Mouse (Mus musculus) spleen, adult 18-20 months (tissue): ENCODE measurements around the gene Ecsit.

ENCODE experiments used
- DNase-seq, 2 experiments: peaks; one replicate each; pipeline ENCODE4 v3.0.0; 2022; ENCODE audit warnings: mixed read lengths in 2 of 2

Ecsit gene

DNA sequence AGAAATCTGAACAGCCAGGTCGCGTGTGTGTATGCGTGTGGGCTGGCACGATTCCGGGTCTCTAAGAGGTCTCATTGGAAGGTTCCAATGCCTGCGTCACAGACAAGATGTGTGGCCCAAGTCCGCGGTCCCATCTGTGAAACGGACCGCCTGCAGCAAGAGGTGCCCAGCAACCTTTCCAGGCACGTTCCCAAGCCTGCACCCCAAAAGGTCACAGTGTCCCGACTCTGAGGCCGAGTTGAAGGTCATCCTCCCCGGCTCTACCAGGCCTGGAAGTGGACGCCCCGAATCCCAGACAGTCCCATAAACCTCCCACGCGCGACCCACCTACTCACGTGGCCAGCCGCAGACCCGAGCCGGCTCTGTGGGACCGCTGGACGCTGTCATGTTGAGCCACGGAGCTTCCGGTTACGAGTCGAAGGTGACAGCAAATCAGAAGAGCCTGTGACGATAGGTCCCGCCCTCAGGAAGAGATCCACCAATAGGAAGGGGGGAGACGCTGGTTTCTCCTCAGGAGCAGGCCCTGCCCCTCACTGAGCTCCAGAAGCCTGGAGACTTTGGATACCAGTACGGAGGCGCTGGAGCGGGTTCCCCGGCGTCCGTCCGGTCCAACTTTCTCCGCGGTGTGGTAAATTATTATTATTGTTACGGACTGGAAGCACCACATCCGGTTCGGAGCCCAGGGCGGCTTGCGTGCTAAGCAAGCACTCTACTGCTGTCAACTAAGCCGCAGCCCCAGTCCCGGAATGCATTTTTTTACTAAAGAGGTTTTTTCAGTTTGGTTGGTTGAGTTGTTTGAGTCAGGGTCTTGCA, at the start of gene Ecsit:
Ecsit (minus strand) TSS at position 417 of the 813 bp plus-strand sequence.
- peak; percentile 81 to 86 for DNase-seq

DNA sequence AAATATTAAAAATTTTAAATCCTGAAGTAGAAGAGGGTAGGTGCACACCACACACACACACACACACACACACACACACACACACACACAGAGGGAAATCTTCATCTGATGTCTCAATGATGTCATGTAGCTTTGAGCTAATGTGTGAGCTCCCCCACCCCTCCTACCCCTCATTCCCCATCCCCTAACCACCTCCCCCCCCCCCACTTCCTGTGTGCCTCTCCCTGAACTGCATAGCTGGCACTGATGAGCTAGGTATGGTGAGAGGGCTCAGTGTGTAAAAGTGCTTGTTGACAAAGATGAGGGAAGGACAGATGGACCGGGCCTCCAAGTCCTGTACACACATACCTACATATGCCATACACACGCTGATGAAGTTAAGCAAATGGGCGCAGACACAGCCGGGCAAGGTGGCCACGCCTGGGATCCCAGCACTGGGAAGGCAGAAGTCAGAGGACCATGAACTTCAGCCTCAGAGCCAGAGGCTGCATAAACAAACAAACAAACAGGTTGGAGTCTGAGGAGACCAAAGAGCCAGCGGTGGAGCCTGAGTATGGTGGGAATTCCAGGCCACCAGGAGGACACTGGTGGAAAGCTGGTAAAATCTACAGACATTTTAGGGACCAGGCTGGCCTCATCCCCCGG, 49.1 kb upstream of the Ecsit start:
- no peak for DNase-seq

DNA sequence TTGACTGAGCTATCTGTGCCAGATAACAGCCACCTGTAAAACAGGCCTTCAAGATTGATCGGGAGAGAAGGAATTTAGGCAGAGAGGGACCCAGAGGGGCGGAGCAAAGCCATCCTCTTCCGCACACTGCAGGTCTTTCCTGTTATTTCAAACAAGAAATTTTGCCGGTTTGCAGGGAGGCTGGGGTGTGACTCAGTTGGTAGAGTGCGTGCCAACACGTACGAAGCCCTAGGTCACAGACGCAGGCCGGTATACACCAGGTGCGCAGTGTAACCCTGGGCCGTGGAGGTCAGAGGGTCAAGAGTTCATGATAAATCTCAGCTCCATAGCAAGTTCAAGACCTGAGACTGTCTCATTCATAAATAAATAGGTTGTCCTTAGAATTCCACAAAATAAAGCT, 47.0 kb upstream of the Ecsit start:
- DNase-seq: no peak

DNA sequence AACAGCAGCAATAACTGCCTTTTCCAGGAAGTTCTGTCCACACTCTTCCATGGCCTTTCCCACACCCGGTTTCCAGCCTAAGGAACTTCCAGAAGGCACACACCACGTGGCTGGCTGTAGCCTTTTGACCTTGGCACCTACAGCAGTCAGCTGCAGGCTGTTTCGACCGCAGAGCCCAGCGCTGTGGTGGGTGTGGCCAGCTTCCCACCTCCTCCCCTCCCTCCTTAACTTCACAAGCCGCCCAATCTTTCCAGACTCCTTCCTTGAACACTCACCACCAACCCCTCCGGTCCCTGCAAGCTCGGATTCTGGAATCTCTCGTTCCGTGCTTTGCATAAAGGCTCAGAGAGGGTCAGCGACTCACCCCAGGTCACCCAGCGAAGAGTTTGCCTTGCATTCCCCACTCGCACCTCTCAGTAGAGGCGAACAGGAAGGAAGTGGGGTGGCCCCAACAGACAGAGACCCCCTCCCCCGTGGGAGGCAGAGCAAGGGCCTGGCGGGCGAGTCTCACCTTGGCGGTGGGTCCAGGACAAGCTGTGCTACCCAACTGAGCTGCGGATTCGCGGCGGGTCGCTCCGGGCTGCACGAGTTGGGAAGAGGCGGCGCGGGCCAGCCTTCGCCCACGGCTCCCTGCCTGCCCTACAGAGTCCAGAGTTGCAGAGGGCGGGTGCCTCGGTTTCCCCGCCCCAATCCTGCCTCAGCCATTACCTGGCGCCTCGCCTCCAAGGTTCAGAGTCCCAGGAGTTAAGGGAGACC, 46.2 kb upstream of the Ecsit start:
- DNase-seq: peak; percentile 73 to 76

DNA sequence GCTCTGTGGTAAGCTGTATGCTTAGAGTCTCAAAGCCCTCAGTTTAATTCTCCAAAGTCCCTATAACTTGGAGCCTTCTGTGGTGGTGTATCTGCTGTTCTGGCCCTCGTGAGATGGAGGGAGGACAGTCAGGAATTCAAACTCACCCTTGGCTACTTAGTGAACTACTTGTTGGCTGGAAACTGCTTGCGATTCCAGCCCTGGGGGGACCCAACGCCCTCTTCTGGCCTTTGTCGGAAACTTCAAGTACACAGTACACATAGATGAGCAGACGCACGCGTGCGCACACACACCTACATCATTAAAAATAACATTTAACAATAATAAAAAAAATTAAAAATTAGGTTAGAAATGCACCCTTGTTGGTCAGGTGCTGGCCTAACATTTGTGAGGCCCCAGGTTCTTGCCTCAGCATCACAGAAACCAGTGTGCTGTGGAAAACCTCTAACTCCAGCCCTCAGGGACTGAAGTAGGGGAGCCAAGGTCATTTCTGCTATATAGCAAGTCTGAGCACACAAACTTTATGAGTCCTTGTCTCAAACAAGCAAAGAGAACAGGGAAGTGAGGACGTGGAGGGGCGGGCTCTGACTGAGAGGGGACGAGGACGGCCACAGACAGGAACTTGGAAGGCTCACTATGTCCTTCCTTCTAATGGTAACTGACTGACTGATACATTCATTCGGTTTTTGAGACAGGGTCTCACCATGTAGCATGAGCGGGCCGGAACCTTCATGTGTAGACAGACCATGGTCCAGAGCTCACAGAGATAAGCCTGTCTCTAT, 40.2 kb upstream of the Ecsit start:
- DNase-seq: peak; percentile 51 to 53

DNA sequence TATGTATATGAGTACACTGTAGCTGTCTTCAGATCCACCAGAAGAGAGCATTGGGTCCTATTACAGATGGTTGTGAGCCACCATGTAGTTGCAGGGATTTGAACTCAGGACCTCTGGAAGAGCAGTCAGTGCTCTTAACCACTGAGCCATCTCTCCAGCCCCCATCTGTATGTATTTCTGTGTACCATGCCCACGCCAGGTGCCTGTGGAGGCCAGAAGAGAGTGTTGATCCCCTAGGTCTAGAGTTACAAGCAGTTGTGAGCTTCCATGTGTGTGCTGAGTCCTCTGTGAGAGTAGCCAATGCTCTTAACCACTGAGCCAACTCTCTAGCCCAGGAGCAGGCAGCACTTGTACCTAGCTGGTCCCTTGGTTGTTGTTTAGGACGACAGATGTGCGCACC, 38.9 kb upstream of the Ecsit start:
- DNase-seq: no peak

DNA sequence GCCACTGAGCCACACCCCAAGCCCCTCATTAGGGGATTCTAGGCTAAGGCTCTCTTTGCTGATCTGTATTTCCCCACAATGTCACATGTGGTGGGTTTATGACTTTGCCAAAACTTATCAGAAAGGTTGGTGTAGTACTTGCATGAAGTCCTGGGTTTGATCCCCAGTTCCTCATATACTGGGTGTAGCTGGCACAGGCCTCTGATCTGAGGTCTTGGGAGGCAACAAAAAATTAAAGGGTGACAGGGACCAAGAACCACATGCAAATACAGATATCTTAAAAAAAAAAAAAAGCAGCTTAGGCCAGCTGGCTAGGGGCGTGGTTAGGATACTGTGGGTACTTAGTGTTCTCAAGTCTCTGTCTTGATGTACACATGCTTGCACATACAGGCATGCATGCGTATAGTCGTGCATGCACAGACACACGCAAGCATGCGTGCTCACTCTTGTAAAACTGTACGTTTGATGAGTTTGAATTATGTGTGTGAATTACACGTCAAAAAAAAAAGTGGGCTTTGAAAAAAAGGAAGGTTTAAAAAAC, 37.9 kb upstream of the Ecsit start:
- peak; percentile 59 to 63 for DNase-seq

DNA sequence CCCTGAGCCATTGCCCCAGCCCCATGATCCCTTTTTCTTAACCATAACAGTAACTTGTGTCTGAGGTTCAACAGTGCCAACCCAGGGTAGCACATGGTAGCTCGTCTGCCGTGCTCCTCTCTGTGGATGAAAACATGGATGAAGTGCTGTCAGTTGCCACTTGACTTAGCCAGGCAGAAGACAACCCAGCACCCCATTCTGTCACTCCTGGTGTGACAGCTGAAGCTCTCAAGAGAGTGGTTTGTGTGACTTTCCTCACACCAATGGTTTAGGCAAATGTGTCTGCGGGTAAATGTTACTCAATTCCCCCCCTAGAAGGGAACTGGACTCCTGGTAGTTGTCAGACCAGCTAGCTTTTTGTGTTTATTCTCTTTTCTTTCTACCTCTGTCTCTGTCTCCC, 36.8 kb upstream of the Ecsit start:
- peak; percentile 51 for DNase-seq

DNA sequence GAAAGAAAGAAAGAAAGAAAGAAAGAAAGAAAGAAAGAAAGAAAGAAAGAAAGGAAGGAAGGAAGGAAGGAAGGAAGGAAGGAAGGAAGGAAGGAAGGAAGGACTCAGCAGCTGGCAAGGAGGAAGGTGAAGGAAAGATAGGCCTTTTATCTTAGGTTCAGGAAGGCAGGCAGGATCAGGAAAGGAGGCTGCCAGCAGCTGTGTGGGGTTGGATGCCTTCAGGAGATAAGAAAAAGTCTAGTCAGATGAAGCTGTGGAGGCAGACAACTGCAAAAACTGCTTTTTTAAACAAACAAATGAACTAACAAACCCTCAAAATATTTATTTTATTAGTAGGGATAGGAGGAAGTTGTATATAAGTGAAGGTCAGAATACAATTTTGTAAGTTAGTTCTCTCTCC, 36.3 kb upstream of the Ecsit start:
- no peak for DNase-seq

DNA sequence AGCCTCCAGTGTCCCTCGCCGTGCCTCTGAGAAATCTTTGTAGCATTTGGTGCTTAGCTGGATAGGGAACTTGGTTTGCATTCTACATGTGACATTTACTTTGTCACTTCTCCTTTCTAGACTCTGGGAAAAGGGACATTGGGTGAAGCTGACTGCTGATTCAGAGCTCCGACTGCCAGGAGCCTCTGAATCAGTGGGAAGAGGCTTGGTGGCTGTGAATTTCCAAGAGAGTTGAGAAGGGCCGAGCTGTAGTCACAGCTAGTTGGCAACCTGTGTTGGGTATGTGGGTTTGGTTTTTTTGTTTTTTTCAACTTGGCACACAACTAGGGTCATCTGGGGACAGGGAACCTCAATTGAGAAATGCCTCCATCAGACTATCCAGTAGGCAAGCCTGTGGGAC, 34.3 kb upstream of the Ecsit start:
- no peak for DNase-seq

DNA sequence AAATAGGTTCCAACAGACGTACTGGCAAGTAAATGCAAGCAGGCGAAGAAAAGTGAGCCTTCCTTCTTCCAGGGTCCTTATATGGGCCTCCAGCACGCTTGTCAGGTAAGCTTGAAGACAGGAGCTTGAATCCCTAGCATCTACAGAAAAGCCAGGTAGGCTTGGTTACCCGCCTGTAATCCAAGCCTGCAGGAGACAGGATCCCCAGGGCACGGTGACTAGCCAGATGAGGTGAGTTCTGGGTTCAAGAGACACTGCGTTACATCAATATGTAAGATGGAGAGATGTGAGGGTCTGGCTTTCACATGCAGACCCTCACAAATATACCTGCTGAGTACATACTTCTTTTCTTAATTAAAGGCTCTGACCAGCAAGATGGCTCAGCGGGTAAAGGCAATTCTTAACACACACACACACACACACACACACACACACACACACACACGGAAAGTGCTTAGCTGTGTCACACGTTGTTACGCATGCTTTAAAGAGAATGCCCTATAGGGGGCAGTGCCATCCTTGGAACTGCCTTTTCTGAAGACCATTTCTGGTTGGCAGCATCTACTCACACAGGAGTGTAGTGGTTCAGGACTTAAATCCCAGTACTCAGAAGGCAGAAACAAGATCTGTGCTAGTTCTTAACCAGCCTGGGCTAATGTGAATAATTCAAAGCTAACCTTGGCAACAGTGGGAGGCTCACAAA, 32.7 kb upstream of the Ecsit start:
- peak; percentile 31 to 68 for DNase-seq

DNA sequence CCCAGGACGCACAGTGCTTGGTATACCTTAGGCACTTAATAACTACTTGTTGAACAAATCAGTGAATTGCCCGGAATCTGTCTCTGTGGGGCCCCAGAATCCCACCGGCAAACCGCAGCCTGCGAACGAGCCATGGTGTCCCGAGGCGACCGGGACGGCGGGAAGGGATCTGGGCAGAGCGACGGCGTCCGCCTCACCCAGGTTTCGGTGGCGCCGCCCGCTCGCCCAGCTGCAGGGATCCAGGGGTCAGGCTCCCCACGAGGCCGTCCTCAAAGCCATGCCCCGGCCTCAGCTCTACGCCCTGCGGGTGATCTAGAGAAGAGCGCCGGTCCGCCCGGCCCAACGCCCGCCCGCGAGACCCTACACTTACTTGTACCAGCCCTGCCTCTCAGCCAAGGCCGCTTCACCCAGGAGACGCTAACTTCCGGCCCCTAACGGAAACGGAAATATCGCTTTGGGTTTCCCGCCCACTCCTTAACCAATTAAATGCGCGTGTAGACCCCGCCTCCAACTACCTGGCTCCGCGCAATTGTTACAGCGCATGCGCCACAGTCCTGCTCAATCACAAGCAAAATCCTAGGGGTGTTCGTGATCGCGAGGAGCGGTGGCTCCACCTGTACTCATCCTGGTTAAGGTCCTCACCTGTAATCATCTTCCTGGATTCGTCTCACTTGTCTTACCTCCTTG, 31.6 kb upstream of the Ecsit start, which contains the start of gene Elof1:
Elof1 (minus strand) TSS at position 433 of the 687 bp plus-strand sequence.
- DNase-seq: peak; percentile 85 to 89

DNA sequence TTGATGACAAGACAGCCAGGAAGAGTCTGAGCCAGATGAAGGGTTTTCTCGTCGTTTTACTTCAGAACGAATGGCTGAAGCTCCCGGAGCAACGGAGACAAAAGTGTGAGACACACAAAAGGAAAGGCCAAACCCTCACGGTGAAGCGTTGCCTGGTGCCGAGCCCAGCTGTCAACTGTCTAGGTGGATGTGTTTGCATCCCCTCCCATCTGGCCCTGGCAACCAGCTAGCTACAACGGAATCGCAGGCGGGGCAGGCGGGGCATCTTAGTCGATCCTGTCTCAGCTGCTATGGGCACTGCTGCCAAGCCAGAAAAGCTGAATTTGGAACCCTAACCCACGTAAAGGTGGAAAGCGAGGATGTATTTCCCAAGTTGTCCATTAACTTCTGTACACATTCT, 30.8 kb upstream of the Ecsit start:
- DNase-seq: no peak

DNA sequence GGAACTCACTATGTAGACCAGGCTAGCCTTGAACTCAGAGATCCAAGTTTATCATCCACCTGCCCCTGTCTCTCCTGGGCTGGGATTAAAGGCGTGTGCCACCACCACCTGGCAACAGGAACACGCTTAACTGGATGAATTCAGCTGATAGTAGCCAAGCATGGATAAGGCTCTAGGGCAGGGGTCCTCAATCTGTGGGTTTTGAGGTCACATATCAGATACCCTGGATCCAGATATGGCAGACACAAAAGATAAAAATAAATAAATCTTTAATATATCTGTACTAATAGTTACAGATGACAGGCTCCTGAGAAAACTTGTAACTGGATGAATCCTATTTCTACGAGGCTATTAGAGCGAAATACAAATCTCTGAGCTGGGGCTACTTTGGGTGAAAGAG, 30.4 kb upstream of the Ecsit start:
- DNase-seq: no peak

DNA sequence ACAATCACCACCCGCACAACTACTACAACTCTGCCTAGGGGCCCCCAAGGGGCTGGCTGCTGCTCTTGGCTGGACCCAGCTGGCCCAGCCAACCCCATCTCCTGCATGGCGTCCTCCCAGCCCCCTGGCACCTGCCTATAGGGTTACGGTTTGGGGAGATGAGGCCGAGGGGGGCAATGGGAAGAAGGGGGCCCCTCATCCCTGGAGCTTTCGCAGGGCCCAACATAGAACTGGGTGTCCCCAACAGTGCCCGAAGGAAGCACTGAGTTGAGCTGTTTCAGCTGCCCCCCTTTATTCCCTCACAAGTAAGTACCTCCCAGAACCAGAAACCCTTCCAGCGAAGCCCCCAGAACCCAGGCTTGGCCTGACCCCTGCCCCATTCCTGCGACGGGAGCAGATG, 23.0 kb upstream of the Ecsit start:
- no peak for DNase-seq

DNA sequence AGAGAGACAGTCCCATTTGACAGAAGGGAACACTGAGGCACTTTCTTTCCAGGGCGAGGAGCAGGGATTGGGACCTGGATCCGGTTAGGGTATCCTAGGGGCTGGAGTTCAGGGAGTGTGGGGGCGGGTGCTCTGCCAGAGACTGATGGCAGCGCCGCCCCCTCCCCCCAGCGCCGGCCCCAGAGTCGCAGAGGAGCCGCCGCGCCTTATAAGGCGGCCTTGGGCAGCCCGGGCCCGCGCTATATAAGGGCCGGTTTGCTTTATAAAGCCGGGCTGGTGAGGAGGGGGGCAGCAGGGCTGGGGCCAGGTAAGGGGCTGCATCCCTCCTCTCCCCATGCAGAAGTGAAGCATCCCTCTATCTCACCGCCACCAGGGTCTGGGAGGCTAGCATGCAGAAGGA, 14.7 kb upstream of the Ecsit start:
- no peak for DNase-seq

DNA sequence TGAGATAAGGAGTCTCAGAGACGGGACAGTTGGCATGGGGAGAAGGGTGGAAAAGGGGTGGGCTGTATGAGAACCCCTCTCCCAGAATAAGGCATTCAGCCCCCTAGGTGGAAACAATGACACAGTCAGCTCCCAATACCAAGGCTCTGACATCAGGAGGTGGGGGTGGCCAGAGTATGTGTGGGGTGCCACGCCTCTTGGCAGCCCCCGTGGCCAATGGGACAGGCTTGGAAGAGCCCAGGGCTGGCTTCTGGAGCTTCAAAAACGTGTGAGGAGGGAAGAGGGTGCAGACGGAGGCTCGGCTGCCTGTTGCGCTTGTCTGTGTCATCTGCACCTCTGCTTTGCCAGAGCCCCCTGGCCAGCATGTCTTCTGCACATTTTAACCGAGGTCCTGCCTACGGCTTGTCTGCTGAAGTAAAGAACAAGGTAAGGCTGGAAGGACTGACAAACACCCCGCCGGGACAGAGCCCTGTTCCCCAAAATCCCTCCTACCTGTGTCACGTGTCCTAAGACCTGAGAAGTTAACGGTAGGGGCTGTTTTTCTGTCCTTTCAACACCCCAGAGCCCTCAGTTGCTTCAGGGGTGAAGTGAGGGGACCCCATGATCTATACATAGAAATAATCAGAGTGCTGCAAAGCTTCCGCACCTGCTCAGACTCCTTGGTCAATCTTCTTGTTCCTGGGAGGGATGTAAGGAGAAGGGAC, 13.9 kb upstream of the Ecsit start, which contains the start of gene Cnn1:
Cnn1 (plus strand) TSS at position 224 of the 704 bp plus-strand sequence.
- no peak for DNase-seq

DNA sequence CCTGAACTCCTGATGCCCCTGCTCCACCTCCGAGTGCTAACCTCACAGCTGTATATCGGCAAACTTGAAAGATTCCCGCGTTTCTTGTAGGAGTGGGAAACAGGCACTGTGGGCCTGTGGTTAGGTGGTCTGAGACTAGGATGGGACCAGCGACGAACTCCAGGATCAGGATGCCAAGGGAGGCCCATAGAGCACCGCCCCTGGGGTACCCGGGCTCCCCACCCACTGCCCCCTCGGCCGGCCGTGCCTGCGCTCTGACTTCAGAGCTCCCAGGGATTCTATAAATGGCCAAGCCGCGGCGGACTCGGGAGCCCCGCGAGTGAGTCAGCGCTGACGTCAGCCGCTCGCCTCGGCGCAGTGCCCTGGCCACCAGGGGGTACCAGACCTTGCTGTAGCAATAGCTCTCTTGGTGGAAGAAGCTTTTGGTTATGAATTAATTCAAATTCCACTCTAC, 10.6 kb upstream of the Ecsit start:
- peak; percentile 76 to 87 for DNase-seq

DNA sequence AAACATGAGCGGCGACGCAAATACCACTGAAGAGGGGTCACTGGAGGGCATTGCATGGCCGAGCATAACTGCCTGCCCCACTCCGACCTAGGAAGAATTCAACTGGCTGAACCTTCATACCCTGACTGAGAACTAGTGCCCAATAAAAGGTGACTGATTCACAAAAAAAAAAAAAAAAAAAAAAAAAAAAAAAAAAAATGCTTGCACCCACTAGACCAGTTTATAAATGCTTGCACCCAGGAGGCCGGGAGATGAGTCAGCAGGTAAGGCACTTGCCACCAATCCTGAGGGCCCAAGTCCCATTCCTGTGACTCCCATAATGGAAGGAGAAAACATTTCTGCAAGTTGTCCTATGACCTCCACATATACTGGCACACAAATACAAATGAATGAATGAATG, 7.5 kb upstream of the Ecsit start:
- no peak for DNase-seq

DNA sequence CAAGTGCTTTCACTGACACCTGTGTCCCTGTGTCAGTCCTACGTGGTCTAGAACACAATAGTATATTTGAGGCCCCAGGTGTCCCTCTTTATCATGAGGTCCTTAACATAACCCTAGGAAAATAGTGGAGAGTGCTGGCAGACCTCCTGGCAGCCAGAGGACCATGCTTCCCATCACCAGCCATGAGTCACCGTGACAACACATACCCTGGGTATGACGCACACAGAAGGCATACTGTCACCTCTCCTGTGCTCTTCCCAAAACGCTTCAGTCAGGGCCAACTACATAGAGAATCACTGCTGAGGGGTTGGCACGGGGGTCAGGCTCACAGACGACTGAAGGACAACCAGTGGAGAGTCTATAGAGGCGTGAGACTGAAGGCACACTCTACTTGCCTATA, 4.7 kb upstream of the Ecsit start:
- no peak for DNase-seq
